Mouse (Mus musculus) midbrain, embryonic 12.5 days (tissue): ENCODE data around the gene Gm20517. TPM values are rescaled to one million over a fixed set of nuclear protein-coding genes. Genes with fewer than 3 reads are reported as not detected.
"Not testable (repeated sequence)": the region's sequence is repeated elsewhere in the genome, so short reads cannot be mapped to it uniquely, and the experiment has no call there.

ENCODE experiments used
- ATAC-seq: fragments of 200-750 bp; cut with Nextera tagmentation; 2 replicates; pipeline ENCODE4 v1.8.0; 2017; ENCODE audit warnings: low read depth, moderate TSS enrichment, moderate library complexity; ENCODE audit not compliant: low FRiP score
- H3K27ac ChIP-seq: fragments of 300-500 bp; sonication (generic); replicated peaks from 2 replicates; pipeline ENCODE4 v1.5.1; 2016; ENCODE audit warnings: mild to moderate bottlenecking
- H3K27me3 ChIP-seq: fragments of 300-500 bp; sonication (generic); 2 replicates; pipeline ENCODE4 v1.6.1; 2016; ENCODE audit warnings: mild to moderate bottlenecking
- H3K36me3 ChIP-seq: fragments of 300-500 bp; sonication (generic); 2 replicates; pipeline ENCODE4 v1.6.1; 2016
- H3K4me1 ChIP-seq: fragments of 300-500 bp; sonication (generic); 2 replicates; pipeline ENCODE4 v1.6.1; 2016
- H3K4me2 ChIP-seq: fragments of 300-500 bp; sonication (generic); replicated peaks from 2 replicates; pipeline ENCODE4 v1.6.1; 2016; ENCODE audit warnings: mild to moderate bottlenecking, moderate library complexity
- H3K4me3 ChIP-seq: fragments of 300-500 bp; sonication (generic); 2 replicates; pipeline ENCODE4 v1.5.1; 2016; ENCODE audit warnings: mild to moderate bottlenecking
- H3K9ac ChIP-seq: fragments of 300-500 bp; sonication (generic); replicated peaks from 2 replicates; pipeline ENCODE4 v1.6.1; 2016; ENCODE audit warnings: mild to moderate bottlenecking, moderate library complexity
- H3K9me3 ChIP-seq: fragments of 300-500 bp; sonication (generic); 2 replicates; pipeline ENCODE4 v1.6.1; 2016; ENCODE audit warnings: mild to moderate bottlenecking
- WGBS: fragments of 180-500 bp; shearing (Covaris S2); methylation state at CpG from one replicate; pipeline ENCODE4 v1.1.7; 2016; 5-methylcytosine and 5-hydroxymethylcytosine counted together
- polyA plus RNA-seq: library from polyadenylated mRNA; unstranded; fragments of >200 nt; fragmentation: Nextera tagmentation; extraction: Ambion mirVana; gene quantifications from 2 replicates; pipeline ENCODE4 v1.2.1, GENCODE M21; 2016

Gm20517 gene
- polyA plus RNA-seq, 1 experiment from 2014 or later: 2.2 TPM

DNA sequence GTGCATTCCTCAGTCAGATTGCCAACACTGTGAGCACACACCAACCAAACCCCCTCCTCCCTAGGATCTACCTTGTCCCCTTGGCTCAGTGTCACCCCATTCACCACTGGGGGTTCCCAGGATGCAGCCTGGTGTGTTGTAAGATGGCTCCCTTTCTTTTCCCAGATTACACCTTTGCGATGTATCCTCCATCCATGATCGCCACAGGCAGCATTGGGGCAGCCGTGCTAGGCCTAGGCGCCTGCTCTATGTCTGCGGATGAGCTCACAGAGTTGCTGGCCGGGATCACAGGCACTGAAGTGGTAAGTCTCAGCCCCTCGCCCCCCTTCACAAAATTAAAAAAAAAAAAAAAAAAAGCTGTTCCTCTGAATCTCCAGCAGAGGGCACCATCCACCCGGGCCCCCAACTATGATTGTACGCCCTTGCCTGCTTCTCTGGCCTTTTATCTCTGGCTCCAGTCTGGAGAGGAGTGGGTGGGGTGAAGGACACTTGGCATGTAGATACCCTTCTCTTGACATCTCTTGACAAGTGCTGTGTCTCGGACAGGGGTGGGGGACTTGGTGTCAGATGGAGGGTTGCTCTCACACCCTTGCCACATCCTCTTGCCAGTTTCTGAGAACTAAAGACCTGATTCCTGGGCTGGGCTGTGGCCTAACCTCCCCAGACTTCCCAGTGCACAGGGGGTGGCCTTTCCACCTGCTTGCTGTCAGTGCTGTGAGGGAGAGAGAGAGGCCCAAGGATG, 13.4 kb upstream of the Gm20517 start:
- Histone ChIP-seq H3K27ac (peak overlapping the region; percentile 54; the same call in 1 of the 2 replicates), H3K36me3 (peaks cover 48% of the 10 kb centered on the region), H3K27me3 (no peaks in the 10 kb centered on the region), H3K4me2 (peak overlapping the region; percentile 95; the same call in 1 of the 2 replicates), H3K4me1 (peaks cover 46% of the 10 kb centered on the region), H3K9me3 (no peaks in the 10 kb centered on the region), H3K4me3 (no peak overlapping the region), H3K9ac (peak overlapping the region; percentile 20; the same call in 1 of the 2 replicates)
- WGBS: 22% methylated on average over 10 of the region's 10 CpGs
- 0 out of 2 replicates have a peak, but pooled peaks have one; percentile 3 for ATAC-seq

DNA sequence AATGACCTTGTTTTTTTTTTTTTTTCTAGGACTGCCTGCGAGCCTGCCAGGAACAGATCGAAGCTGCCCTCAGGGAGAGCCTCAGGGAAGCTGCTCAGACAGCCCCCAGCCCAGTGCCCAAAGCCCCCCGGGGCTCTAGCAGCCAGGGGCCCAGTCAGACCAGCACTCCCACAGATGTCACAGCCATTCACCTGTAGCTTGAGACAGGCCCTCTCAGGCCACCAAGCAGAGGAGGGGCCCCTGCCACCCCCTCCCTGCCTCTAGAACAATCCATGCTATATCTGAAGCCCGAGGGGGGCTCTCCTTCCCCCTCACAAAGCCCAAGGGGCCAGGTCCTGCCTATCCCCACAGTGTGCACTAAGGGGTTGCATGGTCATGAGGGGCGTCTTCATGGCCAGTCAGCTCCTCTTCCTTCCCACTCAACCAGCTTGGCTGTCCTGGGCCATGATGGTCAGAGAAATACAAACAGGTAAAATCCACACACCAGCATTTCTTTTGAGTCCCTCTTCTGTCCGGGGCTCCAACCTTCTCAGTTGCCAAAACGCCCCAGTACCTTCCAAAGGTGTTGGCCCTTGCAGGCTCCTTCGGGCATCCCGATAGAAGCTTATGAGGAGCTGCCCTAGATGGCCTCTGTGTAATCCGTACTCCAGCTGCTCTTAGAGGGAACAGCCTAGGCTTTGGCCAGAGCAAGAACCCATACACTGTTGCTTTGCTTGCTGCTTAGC, 12.6 kb upstream of the Gm20517 start:
- not testable (repeated sequence) for H3K9me3 ChIP-seq, H3K4me2 ChIP-seq, ATAC-seq, H3K27me3 ChIP-seq, H3K4me3 ChIP-seq
- H3K4me1 ChIP-seq: peaks cover 44% of the 10 kb centered on the region
- 0 out of 2 replicates have a peak overlapping the region, but pooled peaks have one; percentile 30 for H3K27ac ChIP-seq
- 0 out of 2 replicates have a peak overlapping the region, but pooled peaks have one; percentile 20 for H3K9ac ChIP-seq
- 87% methylated on average over 10 of the region's 10 CpGs for WGBS
- peaks cover 51% of the 10 kb centered on the region for H3K36me3 ChIP-seq

DNA sequence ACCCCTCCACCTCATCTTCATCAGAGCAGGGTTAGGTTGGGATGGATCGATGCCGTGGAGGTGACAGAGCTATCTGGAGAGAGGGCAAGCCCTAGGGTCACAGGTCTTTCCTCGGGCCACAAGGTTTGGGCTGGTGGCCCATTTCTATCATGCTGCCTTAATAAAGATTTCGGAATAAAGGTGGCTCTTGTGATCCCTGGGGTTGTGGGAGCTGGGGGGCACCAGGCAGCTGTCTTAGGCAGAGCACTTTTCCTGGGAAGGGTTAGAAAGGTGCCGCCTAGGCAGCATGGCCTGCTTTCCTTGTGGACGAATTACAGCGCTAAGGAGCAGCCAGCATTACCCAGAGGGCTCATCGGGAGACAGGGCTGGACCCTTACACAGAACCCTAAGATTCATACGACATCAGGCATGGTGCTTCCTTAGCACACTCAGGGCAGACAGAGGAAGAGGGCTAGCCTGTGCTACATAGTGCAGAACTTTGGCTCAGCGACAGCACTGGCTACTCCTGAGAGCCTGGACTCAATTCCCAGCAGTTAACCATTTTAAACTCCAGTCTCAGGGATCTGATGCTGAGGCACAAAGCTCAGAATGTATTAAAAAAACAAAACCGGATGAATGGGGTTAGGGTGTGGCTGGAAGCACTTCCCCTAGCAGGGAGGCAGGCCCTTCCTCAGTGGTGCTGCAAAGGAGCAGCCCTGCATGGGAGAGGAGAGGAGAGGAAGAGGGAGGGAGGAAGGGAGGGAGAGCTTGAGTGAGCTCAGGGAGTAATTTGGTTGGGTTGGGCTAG, 11.7 kb upstream of the Gm20517 start:
- Histone ChIP-seq H3K4me3 (no peak overlapping the region), H3K4me2 (no peak overlapping the region), H3K9ac (no peak overlapping the region), H3K4me1 (peaks cover 34% of the 10 kb centered on the region), H3K27ac (no peak overlapping the region), H3K36me3 (peaks cover 61% of the 10 kb centered on the region), H3K9me3 (no peaks in the 10 kb centered on the region), H3K27me3 (no peaks in the 10 kb centered on the region)
- ATAC-seq: no peak
- 74% methylated on average over 11 of the region's 11 CpGs for WGBS

DNA sequence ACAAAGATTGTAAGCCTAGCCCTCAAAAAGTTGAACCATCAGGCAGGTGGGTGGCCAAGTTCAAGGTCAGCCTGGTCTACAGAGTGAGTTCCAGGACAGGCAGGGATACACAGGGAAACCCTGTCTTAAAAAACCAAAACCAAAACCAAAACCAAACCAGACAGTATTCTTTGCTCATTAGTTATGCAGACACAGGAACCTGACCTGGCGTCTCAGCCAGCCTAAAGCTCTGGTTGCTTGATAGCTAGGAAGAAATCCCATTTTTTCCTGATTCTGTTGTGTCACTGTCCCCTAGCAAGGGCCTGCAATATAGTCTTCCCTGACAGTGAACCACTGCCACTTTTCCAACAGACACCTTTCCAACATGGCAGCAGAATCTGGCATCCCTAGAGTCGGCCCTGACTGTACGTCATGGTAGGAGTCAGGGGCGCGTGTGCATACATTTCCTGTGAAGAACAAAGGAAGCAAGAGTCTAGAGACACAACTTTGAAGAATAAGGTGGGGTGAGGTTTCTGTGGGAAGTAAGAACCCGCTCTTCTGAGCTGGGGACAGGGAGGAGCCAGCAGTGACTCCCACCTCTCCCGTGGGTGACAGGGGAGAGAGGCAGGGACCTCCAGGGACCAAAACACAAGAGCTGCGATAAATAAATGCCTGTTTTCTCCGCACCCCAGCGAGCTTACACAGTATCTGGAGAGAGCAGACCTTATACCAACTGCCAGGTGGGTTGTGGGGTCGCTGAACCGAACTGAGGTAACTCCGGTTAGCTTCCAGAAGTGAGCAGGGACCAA, 10.6 kb upstream of the Gm20517 start:
- Histone ChIP-seq H3K9me3 (no peaks in the 10 kb centered on the region), H3K9ac (no peak overlapping the region), H3K4me1 (peaks cover 24% of the 10 kb centered on the region), H3K27ac (no peak overlapping the region), H3K27me3 (no peaks in the 10 kb centered on the region), H3K4me3 (no peak overlapping the region), H3K4me2 (no peak overlapping the region), H3K36me3 (peaks cover 72% of the 10 kb centered on the region)
- 90% methylated on average over 13 of the region's 13 CpGs for WGBS
- no peak for ATAC-seq

DNA sequence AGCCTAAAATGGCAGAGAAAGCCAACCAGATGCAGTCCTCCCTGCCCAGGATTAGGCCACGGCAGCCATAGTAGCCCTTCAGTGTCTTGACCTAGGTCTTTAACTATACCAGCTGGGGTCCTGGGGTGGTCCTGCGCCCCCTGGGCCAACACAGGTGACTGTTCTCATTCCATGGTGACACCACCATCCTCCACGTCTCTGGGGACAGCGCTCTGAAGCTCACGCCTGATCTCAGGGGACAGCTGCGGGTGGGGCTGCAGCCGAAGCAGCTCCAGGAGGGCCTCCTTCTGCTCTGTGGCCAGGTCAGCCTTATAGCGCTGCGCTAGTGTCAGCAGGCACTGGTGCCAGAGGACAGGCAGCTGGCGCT, 10.0 kb upstream of the Gm20517 start:
- ATAC-seq: no peak
- no peaks in the 10 kb centered on the region for H3K9me3 ChIP-seq
- H3K9ac ChIP-seq: no peak overlapping the region
- H3K4me2 ChIP-seq: no peak overlapping the region
- no peak overlapping the region for H3K4me3 ChIP-seq
- H3K36me3 ChIP-seq: peaks cover 73% of the 10 kb centered on the region
- WGBS: 90% methylated on average over 10 of the region's 10 CpGs
- peaks cover 18% of the 10 kb centered on the region for H3K4me1 ChIP-seq
- H3K27ac ChIP-seq: no peak overlapping the region
- no peaks in the 10 kb centered on the region for H3K27me3 ChIP-seq

DNA sequence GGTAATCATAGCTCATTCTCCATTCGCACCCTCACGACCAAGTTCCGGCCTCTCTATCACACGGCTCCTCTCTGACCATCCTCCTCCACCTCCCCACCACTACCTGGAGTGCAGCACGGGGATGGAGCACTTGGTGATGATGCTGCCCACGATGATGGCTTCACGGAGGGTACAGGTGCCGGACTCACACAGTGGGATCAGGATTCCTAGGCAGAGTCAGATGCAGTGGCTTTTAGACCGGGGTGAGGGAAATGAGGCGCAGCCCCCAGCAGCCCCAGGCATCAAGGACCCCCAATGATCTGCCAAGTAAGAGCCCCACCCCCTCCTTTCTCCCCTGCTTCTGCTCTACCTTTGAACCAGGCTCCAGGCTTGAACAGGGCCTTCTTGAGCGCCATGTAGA, 9.1 kb upstream of the Gm20517 start:
- H3K4me1 ChIP-seq: peaks cover 9% of the 10 kb centered on the region
- H3K36me3 ChIP-seq: peaks cover 81% of the 10 kb centered on the region

DNA sequence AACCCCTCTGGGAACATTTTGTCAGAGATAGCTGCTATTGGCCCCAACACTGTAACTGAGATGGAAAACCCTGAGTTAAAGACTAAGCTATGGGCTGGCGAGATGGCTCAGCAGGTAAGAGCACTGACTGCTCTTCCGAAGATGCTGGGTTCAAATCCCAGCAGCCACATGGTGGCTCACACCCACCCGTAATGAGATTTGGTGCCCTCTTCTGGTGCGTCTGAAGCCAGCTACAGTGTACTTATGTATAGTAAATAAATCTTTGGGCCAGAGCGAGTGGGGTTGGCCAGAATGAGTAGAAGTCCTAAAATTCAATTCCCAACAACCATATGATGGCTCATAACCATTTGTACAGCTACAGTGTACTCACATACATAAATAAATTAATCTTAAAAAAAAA, 5.2 kb upstream of the Gm20517 start:
- Histone ChIP-seq H3K9ac (no peak overlapping the region), H3K4me3 (no peak overlapping the region), H3K4me1 (peaks cover 12% of the 10 kb centered on the region), H3K27ac (no peak overlapping the region), H3K4me2 (no peak overlapping the region), H3K9me3 (no peaks in the 10 kb centered on the region), H3K36me3 (peaks cover 65% of the 10 kb centered on the region), H3K27me3 (no peaks in the 10 kb centered on the region)
- ATAC-seq: no peak
- WGBS: 75% methylated on average over 5 of the region's 5 CpGs

More for the DNA sequence above, 9.1 kb upstream of the Gm20517 start:
- H3K4me2 ChIP-seq: no peak overlapping the region
- H3K27me3 ChIP-seq: no peaks in the 10 kb centered on the region
- no peak for ATAC-seq
- no peak overlapping the region for H3K9ac ChIP-seq
- no peak overlapping the region for H3K27ac ChIP-seq
- 92% methylated on average over 11 of the region's 11 CpGs for WGBS
- no peaks in the 10 kb centered on the region for H3K9me3 ChIP-seq
- H3K4me3 ChIP-seq: no peak overlapping the region

DNA sequence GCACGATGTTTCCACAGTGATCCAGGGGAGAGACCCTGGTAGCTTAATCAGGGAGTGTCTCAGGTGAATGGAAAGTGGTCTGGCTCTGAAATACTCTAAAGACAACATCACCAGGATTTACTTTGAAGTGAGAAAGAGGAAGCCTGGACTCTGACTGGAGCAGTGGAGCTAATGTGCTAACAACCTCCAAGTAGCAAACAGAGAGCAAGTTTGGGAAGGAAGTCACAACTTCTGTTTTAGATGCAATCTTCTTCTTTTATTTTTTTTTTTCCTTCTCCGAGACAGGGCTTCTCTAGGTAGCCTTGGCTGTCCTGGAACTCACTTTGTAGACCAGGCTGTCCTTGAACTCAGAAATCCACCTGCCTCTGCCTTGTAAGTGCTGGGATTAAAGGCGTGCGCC, 2.2 kb upstream of the Gm20517 start:
- no peaks in the 10 kb centered on the region for H3K9me3 ChIP-seq
- no peak overlapping the region for H3K4me3 ChIP-seq
- no peak overlapping the region for H3K4me2 ChIP-seq
- no peak for ATAC-seq
- H3K27me3 ChIP-seq: no peaks in the 10 kb centered on the region
- H3K9ac ChIP-seq: no peak overlapping the region
- H3K4me1 ChIP-seq: peaks cover 27% of the 10 kb centered on the region
- WGBS: 95% methylated on average over 4 of the region's 4 CpGs
- H3K27ac ChIP-seq: no peak overlapping the region
- H3K36me3 ChIP-seq: peaks cover 47% of the 10 kb centered on the region

DNA sequence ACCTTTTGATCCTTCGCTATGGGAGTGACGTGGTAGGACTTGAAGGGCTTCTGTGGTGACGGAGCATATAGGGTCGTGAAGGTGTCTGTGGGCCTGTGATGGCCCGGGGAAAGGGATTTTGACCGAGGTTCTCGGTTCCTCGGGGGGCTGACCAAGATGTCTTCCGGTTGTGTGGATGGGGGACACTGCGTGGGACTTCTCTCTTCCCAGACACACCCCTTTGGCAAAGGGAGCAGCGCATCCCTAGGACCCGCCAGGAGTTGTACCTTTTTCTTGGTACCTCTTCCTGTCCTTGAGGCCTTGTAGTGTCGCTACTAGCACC, 233 bp downstream of the Gm20517 start:
- Histone ChIP-seq H3K9ac (peak overlapping the region; percentile 75), H3K36me3 (peaks cover 40% of the 10 kb centered on the region), H3K27me3 (no peaks in the 10 kb centered on the region), H3K4me3 (peak overlapping the region; percentile 76), H3K27ac (no peak overlapping the region), H3K9me3 (no peaks in the 10 kb centered on the region), H3K4me2 (peak overlapping the region; percentile 90), H3K4me1 (peaks cover 27% of the 10 kb centered on the region)
- under 1% methylated on average over 13 of the region's 13 CpGs for WGBS
- ATAC-seq: no peak

DNA sequence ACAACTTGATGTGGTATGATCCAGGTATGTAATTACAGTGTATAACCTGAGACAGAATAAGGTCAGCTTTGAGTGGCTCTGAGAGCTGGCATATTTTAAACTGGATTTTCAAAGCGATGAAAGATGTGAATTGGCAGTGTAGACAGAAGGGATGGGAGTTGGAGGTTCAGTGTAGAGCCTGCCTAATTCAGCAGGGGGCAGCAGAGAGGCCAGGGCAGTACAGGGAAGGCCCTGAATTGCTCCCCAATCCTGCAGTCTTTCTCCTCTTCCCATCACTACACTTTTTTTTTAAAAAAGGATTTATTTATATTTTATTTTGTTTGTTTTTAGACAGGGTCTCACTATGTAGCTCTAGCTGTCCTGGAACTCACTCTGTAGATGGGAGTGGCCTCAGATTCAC, 2.6 kb downstream of the Gm20517 start:
- H3K27ac ChIP-seq: no peak overlapping the region
- no peaks in the 10 kb centered on the region for H3K9me3 ChIP-seq
- no peak overlapping the region for H3K9ac ChIP-seq
- peaks cover 38% of the 10 kb centered on the region for H3K36me3 ChIP-seq
- H3K27me3 ChIP-seq: no peaks in the 10 kb centered on the region
- H3K4me2 ChIP-seq: no peak overlapping the region
- no peak for ATAC-seq
- WGBS: 95% methylated on average over 1 of the region's 1 CpGs
- H3K4me1 ChIP-seq: peaks cover 27% of the 10 kb centered on the region
- H3K4me3 ChIP-seq: no peak overlapping the region

DNA sequence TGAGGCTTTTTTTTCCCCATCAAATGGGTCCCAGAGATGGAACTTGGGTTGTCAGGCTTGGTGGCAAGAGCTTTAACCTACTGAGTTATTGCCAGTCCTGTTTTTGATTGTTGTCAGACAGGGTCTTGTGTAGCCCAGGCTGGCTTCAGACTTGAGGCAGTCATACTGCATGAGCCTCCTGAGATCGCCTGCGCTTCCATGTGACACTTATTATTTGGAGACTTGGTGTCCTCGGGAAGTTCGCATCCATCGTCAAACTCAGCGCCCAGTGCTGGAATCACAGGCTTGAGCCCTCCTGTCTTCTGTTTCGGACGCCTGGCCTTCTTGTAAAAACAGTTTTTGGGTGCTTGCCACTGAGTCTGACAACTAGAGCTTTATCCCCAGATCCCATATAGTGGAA, 4.7 kb downstream of the Gm20517 start:
- Histone ChIP-seq H3K27ac (no peak overlapping the region), H3K4me2 (no peak overlapping the region), H3K36me3 (peaks cover 48% of the 10 kb centered on the region), H3K9ac (no peak overlapping the region), H3K9me3 (no peaks in the 10 kb centered on the region), H3K4me3 (no peak overlapping the region), H3K4me1 (peaks cover 15% of the 10 kb centered on the region), H3K27me3 (no peaks in the 10 kb centered on the region)
- 97% methylated on average over 8 of the region's 8 CpGs for WGBS
- no peak for ATAC-seq
